Mouse (Mus musculus): Measurements from ENCODE around the gene Map2k4.

DNA sequence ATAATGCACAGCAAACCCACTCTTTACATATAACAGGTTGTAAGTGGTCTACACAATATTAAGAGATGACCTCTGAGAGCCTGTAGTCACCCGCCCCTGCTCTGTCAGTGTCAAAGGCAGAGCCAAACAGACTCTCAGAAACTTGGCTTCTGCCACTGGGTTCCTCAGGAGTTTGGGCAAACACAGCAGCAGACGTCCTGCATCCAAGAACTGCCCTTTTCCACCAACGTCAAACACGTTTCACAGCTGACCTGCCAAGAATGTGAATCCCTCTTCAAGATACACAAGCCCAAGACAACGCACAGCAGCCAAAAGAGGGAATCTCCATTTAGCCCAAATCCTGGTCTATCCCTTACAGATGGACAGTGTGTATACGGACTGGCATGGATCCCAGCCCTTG, 147.8 kb downstream of the Map2k4 start:
- TF ChIP-seq CTCF (IDR thresholded peaks at IDR 0.05; ENCODE audit: borderline replicate concordance, extremely low read depth, insufficient read depth, insufficient read length): no peak
- TF ChIP-seq POLR2A (IDR thresholded peaks at IDR 0.05; ENCODE audit: borderline replicate concordance, extremely low read depth, insufficient read depth, insufficient read length, poor library complexity, severe bottlenecking): no peak

All from brain, embryonic 14.5 days (tissue).